Mouse (Mus musculus) liver, embryonic 16.5 days (tissue): Measurements from ENCODE around the gene Mip. TPM values are rescaled to one million over a fixed set of nuclear protein-coding genes. Genes with fewer than 3 reads are reported as not detected.

ENCODE experiments used
- ATAC-seq: fragments of 200-750 bp; cut with Nextera tagmentation; 2 replicates; pipeline ENCODE4 v1.8.0; 2017; ENCODE audit warnings: low read depth, mild to moderate bottlenecking, moderate number of reproducible peaks, moderate library complexity
- H3K27ac ChIP-seq: fragments of 300-500 bp; sonication (generic); 2 replicates; pipeline ENCODE4 v1.5.1; 2014; ENCODE audit warnings: mild to moderate bottlenecking, low read length
- H3K27me3 ChIP-seq: fragments of 300-500 bp; sonication (generic); 2 replicates; pipeline ENCODE4 v1.6.1; 2014; ENCODE audit warnings: low read depth, low read length, mixed read lengths; ENCODE audit not compliant: control insufficient read depth, insufficient read depth
- H3K36me3 ChIP-seq: fragments of 300-500 bp; sonication (generic); 2 replicates; pipeline ENCODE4 v1.6.1; 2014; ENCODE audit warnings: mild to moderate bottlenecking; ENCODE audit not compliant: control insufficient read depth, insufficient read depth
- H3K4me1 ChIP-seq: fragments of 300-500 bp; sonication (generic); 2 replicates; pipeline ENCODE4 v1.6.1; 2014; ENCODE audit warnings: low read depth, low read length, mixed read lengths; ENCODE audit not compliant: control insufficient read depth
- H3K4me2 ChIP-seq: fragments of 300-500 bp; sonication (generic); 2 replicates; pipeline ENCODE4 v1.6.1; 2014; ENCODE audit warnings: low read depth, low read length, mixed read lengths
- H3K4me3 ChIP-seq: fragments of 300-500 bp; sonication (generic); 2 replicates; pipeline ENCODE4 v1.5.1; 2014; ENCODE audit warnings: low read depth, mild to moderate bottlenecking, low read length
- H3K9ac ChIP-seq: fragments of 300-500 bp; sonication (generic); 2 replicates; pipeline ENCODE4 v1.6.1; 2014; ENCODE audit warnings: low read depth, low read length
- H3K9me3 ChIP-seq: fragments of 300-500 bp; sonication (generic); replicated peaks from 2 replicates; pipeline ENCODE4 v1.6.1; 2016; ENCODE audit warnings: low read length; ENCODE audit not compliant: control insufficient read depth
- WGBS: fragments of 180-500 bp; shearing (Covaris S2); extraction: QIAGEN DNeasy Blood & Tissue Kit; methylation state at CpG from one replicate; pipeline ENCODE4 v1.1.7; 2014; ENCODE audit not compliant: insufficient replicate concordance; 5-methylcytosine and 5-hydroxymethylcytosine counted together
- polyA plus RNA-seq: library from polyadenylated mRNA; unstranded; fragments of >200 nt; fragmentation: Nextera tagmentation; extraction: Ambion mirVana; gene quantifications from 2 replicates; pipeline ENCODE4 v1.2.1, GENCODE M21; 2015

Mip gene
- polyA plus RNA-seq, 1 experiment from 2014 or later: 0.05 TPM

- no peak overlapping the region for H3K4me3 ChIP-seq
- peak overlapping the region; percentile 24; the same call in 1 of the 2 replicates for H3K9ac ChIP-seq
- no peaks in the 10 kb centered on the region for H3K9me3 ChIP-seq
- no peaks in the 10 kb centered on the region for H3K36me3 ChIP-seq
- H3K4me2 ChIP-seq: no peak overlapping the region
- H3K4me1 ChIP-seq: peaks cover 17% of the 10 kb centered on the region
- H3K27me3 ChIP-seq: no peaks in the 10 kb centered on the region
- ATAC-seq: peak; percentile 82
- WGBS: 41% methylated on average over 18 of the region's 18 CpGs
- peak overlapping the region; percentile 64; the same call in 1 of the 2 replicates for H3K27ac ChIP-seq
Measured at GRCm38 (mm10) chr10:128218387-128219117, 7.1 kb upstream of the Mip start.

GRCm38 (mm10) chr10:128221533-128222286 is 3.9 kb upstream of the Mip start:
- ATAC-seq: no peak
- Histone ChIP-seq H3K4me2 (no peak overlapping the region), H3K4me3 (no peak overlapping the region), H3K4me1 (peaks cover 17% of the 10 kb centered on the region), H3K27me3 (no peaks in the 10 kb centered on the region), H3K27ac (no peak overlapping the region), H3K9me3 (no peaks in the 10 kb centered on the region), H3K9ac (no peak overlapping the region), H3K36me3 (no peaks in the 10 kb centered on the region)
- 57% methylated on average over 16 of the region's 16 CpGs for WGBS

- WGBS: 57% methylated on average over 5 of the region's 5 CpGs
Measured at GRCm38 (mm10) chr10:128225064-128225463, 574 bp upstream of the Mip start.

GRCm38 (mm10) chr10:128227592-128227991 is 2.0 kb downstream of the Mip start:
- Histone ChIP-seq H3K4me1 (peaks cover 18% of the 10 kb centered on the region), H3K27ac (no peak overlapping the region), H3K4me3 (no peak overlapping the region), H3K27me3 (no peaks in the 10 kb centered on the region), H3K9ac (no peak overlapping the region), H3K36me3 (no peaks in the 10 kb centered on the region), H3K9me3 (no peaks in the 10 kb centered on the region), H3K4me2 (no peak overlapping the region)
- no peak for ATAC-seq
- 71% methylated on average over 9 of the region's 9 CpGs for WGBS

More at GRCm38 (mm10) chr10:128225064-128225463, 574 bp upstream of the Mip start:
- Histone ChIP-seq H3K4me1 (peaks cover 12% of the 10 kb centered on the region), H3K4me3 (no peak overlapping the region), H3K4me2 (no peak overlapping the region), H3K27me3 (no peaks in the 10 kb centered on the region), H3K27ac (no peak overlapping the region), H3K9ac (no peak overlapping the region), H3K9me3 (no peaks in the 10 kb centered on the region), H3K36me3 (no peaks in the 10 kb centered on the region)
- no peak for ATAC-seq

- Histone ChIP-seq H3K9me3 (no peaks in the 10 kb centered on the region), H3K4me2 (no peak overlapping the region), H3K4me3 (no peak overlapping the region), H3K36me3 (no peaks in the 10 kb centered on the region), H3K27me3 (no peaks in the 10 kb centered on the region), H3K4me1 (peaks cover 22% of the 10 kb centered on the region), H3K27ac (no peak overlapping the region), H3K9ac (no peak overlapping the region)
- no peak for ATAC-seq
- 74% methylated on average over 8 of the region's 8 CpGs for WGBS
Measured at GRCm38 (mm10) chr10:128228009-128228408, 2.4 kb downstream of the Mip start.

- peak overlapping the region; percentile 84 for H3K4me3 ChIP-seq
- H3K27me3 ChIP-seq: no peaks in the 10 kb centered on the region
- H3K9ac ChIP-seq: peak overlapping the region; percentile 88
- WGBS: 68% methylated on average over 12 of the region's 12 CpGs
- H3K36me3 ChIP-seq: no peaks in the 10 kb centered on the region
- H3K4me1 ChIP-seq: peaks cover 28% of the 10 kb centered on the region
- H3K4me2 ChIP-seq: peak overlapping the region; percentile 89
- ATAC-seq: no peak
- H3K9me3 ChIP-seq: no peaks in the 10 kb centered on the region
- peak overlapping the region; percentile 95 for H3K27ac ChIP-seq
Measured at GRCm38 (mm10) chr10:128230582-128230981, 4.9 kb downstream of the Mip start.

GRCm38 (mm10) chr10:128231146-128231545 is 5.5 kb downstream of the Mip start:
- Histone ChIP-seq H3K4me1 (peaks cover 31% of the 10 kb centered on the region), H3K4me2 (peak overlapping the region; percentile 89), H3K36me3 (no peaks in the 10 kb centered on the region), H3K9me3 (no peaks in the 10 kb centered on the region), H3K27me3 (no peaks in the 10 kb centered on the region), H3K27ac (peak overlapping the region; percentile 95), H3K9ac (peak overlapping the region; percentile 88), H3K4me3 (peak overlapping the region; percentile 84)
- 5% methylated on average over 5 of the region's 5 CpGs for WGBS
- no peak for ATAC-seq

- H3K27me3 ChIP-seq: no peaks in the 10 kb centered on the region
- H3K4me1 ChIP-seq: peaks cover 34% of the 10 kb centered on the region
- H3K9ac ChIP-seq: peak within 1 kb of the TSS; percentile 88
- peak within 1 kb of the TSS; percentile 84 for H3K4me3 ChIP-seq
- WGBS: under 1% methylated on average over 58 of the region's 58 CpGs
- peak; percentile 90 for ATAC-seq
- peak within 1 kb of the TSS; percentile 89 for H3K4me2 ChIP-seq
- H3K36me3 ChIP-seq: no peaks in the 10 kb centered on the region
- no peaks in the 10 kb centered on the region for H3K9me3 ChIP-seq
- H3K27ac ChIP-seq: peak within 1 kb of the TSS; percentile 95
Measured at GRCm38 (mm10) chr10:128231697-128232419, 6.2 kb downstream of the Mip start, which contains the start of gene Timeless. Gene Timeless (plus strand): TSS chr10:128232065.
